Mouse (Mus musculus): ENCODE results near the gene Kat2b. TPM values are rescaled to one million over a fixed set of nuclear protein-coding genes. Genes with fewer than 3 reads are reported as not detected.
"Not testable (repeated sequence)": the region's sequence is repeated elsewhere in the genome, so short reads cannot be mapped to it uniquely, and the experiment has no call there.

Kat2b gene
- polyA plus RNA-seq, 1 experiment from 2014 or later = 2.1 TPM

- Histone ChIP-seq H3K27me3 (replicated peaks; ENCODE audit: low read depth, poor library complexity, severe bottlenecking) (no peaks in the 10 kb centered on the region), H3K9me3 (no peaks in the 10 kb centered on the region), H3K4me3 (no peak overlapping the region), H3K27ac (replicated peaks) (no peak overlapping the region), H3K4me1 (no peaks in the 10 kb centered on the region), H3K36me3 (replicated peaks) (no peaks in the 10 kb centered on the region)
- 55% methylated on average over 1 of the region's 1 CpGs for WGBS
- no peak for DNase-seq (ENCODE audit: low spot score)
These were observed 147.8 kb downstream of the Kat2b start for GRCm38 (mm10) chr17:53714453-53714852.

- not testable (repeated sequence) for DNase-seq (ENCODE audit: low spot score)
- WGBS = 64% methylated on average over 1 of the region's 1 CpGs
These were observed 148.5 kb downstream of the Kat2b start for GRCm38 (mm10) chr17:53715161-53715560.

GRCm38 (mm10) chr17:53718474-53718873, 151.8 kb downstream of the Kat2b start:
- no peaks in the 10 kb centered on the region for H3K9me3 ChIP-seq
- DNase-seq (ENCODE audit: low spot score) = no peak
- H3K36me3 ChIP-seq (replicated peaks) = no peaks in the 10 kb centered on the region
- 81% methylated on average over 1 of the region's 1 CpGs for WGBS
- no peak overlapping the region for H3K27ac ChIP-seq (replicated peaks)
- no peaks in the 10 kb centered on the region for H3K27me3 ChIP-seq (replicated peaks; ENCODE audit: low read depth, poor library complexity, severe bottlenecking)
- no peak overlapping the region for H3K4me3 ChIP-seq
- no peaks in the 10 kb centered on the region for H3K4me1 ChIP-seq

More at GRCm38 (mm10) chr17:53715161-53715560, 148.5 kb downstream of the Kat2b start:
- not testable (repeated sequence) for H3K9me3 ChIP-seq; H3K4me3 ChIP-seq; H3K4me1 ChIP-seq; H3K27ac ChIP-seq (replicated peaks); H3K27me3 ChIP-seq (replicated peaks; ENCODE audit: low read depth, poor library complexity, severe bottlenecking); H3K36me3 ChIP-seq (replicated peaks)

- H3K4me3 ChIP-seq; DNase-seq (ENCODE audit: low spot score); H3K27ac ChIP-seq (replicated peaks); H3K27me3 ChIP-seq (replicated peaks; ENCODE audit: low read depth, poor library complexity, severe bottlenecking); H3K9me3 ChIP-seq; H3K4me1 ChIP-seq; H3K36me3 ChIP-seq (replicated peaks): not testable (repeated sequence)
- WGBS = 93% methylated on average over 3 of the region's 3 CpGs
These were observed 152.3 kb downstream of the Kat2b start for GRCm38 (mm10) chr17:53718916-53719315.

Other genes with a start within 250 kb of the Kat2b start
- gene Efhb, start 103.5 kb upstream of the Kat2b start, polyA plus RNA-seq (2016; fragmentation: Nextera tagmentation; extraction: Ambion mirVana) = 0.49 and 0.50 TPM in 2 replicates
- gene Rab5a, start 87.6 kb upstream of the Kat2b start, polyA plus RNA-seq (2016; fragmentation: Nextera tagmentation; extraction: Ambion mirVana) = 59.9 and 63.9 TPM in 2 replicates
- gene Pp2d1, start 27.4 kb upstream of the Kat2b start, polyA plus RNA-seq (2016; fragmentation: Nextera tagmentation; extraction: Ambion mirVana) = 0.29 and 0.49 TPM in 2 replicates
- gene Sgo1, start 122.5 kb downstream of the Kat2b start, polyA plus RNA-seq (2016; fragmentation: Nextera tagmentation; extraction: Ambion mirVana) = 42.0 and 43.2 TPM in 2 replicates

Data from embryonic facial prominence, embryonic 10.5 days (tissue).